Mouse (Mus musculus): Measurements from ENCODE around the gene Ccdc121. TPM values are rescaled to one million over a fixed set of nuclear protein-coding genes. Genes with fewer than 3 reads are reported as not detected.
"Not testable (repeated sequence)": the region's sequence is repeated elsewhere in the genome, so short reads cannot be mapped to it uniquely, and the experiment has no call there.

The Ccdc121 gene
- polyA plus RNA-seq, 1 experiment: 0.12 TPM

DNA sequence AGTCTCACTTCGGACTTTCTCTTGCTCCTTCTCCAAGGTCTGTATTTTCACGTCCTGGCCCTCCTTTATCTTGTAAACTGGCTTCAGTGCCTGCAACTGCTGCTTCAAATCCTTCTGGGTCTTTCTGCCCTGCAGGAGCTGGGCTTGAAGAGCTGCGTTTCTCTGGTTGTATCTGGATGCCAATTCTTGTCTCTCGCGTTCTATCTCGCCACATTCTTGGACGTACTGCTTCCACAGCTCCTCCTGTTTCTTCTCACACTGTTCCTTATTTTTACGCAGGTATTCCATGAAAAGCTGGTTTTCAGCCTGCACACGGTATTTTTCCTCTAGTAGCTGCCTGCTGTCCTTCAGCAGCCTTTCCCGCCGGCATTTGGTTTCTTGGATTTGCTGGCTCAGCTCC lies 396 bp downstream of the Ccdc121 start:
- DNase-seq (ENCODE audit: low read depth): not testable (repeated sequence)

DNA sequence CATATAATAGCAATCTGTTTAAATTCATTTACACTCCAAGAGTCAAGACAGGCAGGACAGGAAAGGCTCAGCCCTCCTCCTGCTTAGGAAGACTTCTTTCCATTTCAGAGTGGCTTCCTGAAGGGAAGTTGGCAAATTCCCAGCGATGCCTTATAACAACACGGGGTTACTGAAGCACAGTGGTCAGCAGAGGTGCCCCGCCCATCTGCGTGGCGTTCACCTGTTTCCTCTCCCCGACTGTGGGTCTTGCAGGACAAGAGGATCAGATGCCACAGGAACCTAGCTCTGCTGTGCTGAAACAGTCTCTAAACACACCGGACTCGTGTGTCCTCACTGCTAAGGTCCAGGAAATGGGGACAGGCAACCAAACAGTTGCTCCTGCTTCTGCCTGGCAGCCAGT lies 5.9 kb downstream of the Ccdc121 start:
- no peak for DNase-seq (ENCODE audit: low read depth)

DNA sequence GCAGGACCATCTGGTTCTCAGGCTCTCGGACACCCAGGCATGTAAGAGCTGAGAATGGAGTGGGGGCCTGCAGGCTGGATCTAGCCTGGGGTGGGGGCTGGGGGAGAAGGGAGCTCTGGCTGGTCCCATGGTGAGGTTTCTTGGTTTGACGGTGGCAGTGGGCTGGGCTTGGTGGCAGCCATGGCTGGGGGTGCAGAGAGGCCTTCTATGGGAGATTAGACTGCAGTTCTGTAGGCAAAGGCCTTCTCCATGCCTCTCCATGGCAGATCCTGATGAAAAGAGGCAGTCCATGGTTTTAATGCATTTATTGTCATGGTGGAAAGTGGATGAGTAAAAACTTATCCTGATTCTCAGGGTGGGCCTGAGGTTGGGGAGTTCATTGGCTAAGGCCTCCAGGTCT lies 7.8 kb downstream of the Ccdc121 start:
- DNase-seq (ENCODE audit: low read depth): no peak

DNA sequence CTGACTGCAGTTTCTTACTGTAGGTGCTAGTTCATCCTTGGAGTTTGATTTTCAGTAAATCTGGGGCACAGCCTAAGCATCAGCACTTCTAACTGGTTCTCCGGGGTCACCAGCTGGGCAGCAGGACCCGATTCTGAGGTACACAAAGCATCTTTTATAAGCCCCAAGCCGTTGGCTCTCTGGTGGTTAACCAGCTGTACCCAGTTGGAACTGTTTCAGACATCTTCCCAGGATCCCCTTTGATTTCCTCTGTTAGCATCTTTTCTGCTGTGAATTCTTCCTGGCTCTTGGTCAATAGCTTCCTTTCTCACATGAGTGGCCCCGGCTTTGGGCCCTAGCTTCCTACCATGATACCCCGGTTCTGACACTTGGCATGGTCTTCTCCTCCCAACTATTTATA lies 26.6 kb downstream of the Ccdc121 start:
- no peak for DNase-seq (ENCODE audit: low read depth)

DNA sequence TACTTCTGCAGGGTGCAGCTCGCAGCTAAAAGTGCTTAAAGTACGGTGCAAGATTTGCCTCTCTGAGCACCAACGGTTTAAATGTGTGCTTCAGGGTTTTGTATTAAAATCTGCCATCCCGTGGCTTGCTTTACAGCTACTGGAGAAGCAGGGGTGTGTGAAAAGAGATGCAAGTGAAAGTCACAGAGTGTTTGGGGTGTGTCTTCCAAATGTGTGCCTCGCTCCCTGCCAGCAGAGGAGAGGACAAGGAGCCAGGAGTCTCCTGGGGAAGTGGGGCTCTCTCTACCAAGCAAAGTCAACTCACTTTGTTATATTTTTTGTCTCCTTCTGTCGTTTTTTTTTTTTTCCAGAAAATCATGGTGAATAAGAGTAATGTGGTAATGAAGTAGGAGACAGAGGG lies 34.7 kb downstream of the Ccdc121 start:
- DNase-seq (ENCODE audit: low read depth): no peak

DNA sequence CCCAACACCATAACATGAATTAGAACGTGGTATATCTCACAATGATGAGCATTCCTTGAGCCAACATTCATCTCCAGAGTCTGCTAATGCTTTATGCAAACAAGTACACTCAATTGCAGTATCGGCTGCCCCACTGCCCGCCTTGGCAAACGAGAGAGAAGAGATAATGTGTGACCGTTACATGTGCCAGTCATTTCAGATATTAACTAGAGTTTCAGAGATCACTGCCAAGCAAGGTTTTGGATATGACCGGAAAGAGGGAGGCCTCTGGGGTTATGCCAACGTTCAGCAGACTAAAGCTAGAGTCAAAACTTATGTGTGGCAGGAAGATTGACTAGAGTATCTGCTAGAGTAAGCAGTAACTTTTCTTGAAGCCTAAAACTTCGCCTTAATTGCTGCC lies 35.1 kb downstream of the Ccdc121 start:
- no peak for DNase-seq (ENCODE audit: low read depth)

DNA sequence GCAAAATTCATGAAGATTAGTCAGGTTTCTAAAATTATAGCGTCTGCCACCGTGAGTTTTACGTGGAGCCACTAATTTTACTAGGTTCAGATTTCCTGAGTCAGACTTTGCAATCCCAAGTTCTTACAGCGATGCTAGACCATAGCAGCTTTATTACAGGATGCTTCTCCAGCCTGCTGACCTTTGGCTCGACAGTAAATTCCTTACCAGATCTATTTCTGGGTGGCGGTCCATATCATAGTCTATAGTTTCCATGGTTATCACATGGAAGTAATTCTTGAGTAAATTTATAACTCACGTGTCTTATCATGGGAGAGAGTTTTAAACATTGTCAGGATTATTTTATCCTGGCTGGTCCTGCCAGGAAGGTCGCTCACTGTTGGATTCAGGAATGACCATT lies 41.8 kb downstream of the Ccdc121 start:
- DNase-seq (ENCODE audit: low read depth): no peak

DNA sequence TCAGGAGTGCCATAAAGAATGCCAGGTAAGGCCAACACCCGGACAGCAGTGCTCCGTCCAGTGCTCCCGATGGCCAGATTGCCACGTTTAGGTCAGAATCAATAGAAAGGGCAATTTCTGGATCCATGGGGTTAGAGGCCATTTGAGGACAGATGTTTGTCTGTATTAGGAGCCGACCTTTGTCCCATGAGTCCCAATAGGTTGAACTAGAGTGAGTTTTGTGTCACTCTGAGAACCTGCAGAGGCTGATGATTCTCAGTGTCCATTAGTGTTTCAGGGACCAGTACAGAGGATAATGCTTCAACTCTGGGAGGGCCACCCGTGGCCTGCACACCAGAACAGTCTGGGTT lies 44.0 kb downstream of the Ccdc121 start:
- no peak for DNase-seq (ENCODE audit: low read depth)

DNA sequence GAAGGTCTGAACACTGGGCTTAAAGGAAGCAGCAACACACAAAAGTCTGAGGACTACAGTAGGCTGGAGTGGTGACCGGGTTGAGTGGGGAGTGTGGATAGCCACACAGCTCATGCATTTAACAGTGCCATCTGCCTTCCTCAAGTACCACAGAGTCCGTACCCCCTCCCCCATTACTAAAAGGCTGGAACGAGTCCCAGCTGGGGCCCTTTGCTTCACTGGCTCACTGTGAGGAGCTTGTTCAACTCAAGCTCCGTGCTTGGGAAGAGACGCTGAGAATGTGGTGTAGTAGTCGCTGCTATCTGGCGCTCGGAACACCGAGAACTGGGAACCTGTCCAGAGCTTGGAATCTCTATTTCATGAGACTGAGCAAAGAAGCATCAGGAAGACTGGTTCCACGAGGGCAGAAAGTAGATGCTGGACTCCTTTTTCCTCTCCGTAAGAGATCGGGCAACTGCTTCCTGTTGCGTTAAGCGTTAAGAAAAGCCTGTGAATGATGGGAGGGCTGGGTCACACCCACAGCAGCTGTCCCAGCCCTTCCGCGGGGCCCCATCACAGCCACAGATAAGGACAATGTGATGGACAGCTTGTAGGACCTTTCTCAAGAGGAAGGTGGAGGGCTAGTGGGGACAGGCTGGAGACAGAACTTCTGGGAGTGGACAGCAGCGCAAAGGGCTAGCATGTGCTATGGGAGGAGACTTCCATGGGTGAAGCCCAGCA lies 44.5 kb downstream of the Ccdc121 start:
- no peak for DNase-seq (ENCODE audit: low read depth)

DNA sequence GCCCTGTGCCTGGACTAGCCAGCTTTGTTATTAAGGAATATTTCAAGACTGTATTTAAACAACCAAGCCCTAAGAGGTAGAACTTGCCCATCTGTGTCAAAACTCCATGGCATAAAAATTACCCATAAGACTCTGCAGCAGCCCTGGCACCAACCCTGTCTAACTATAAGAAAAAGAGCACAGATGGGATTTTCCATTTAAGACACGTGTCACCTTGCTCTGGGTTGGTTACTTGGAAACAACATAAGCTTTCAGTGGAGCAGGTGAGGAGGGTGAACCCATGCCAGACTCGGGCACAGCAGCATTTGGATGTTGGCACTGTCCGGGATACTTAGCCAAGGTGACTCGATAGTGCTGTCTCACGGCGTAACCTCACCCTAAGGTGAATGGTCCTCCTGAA lies 45.2 kb downstream of the Ccdc121 start:
- DNase-seq (ENCODE audit: low read depth): no peak

DNA sequence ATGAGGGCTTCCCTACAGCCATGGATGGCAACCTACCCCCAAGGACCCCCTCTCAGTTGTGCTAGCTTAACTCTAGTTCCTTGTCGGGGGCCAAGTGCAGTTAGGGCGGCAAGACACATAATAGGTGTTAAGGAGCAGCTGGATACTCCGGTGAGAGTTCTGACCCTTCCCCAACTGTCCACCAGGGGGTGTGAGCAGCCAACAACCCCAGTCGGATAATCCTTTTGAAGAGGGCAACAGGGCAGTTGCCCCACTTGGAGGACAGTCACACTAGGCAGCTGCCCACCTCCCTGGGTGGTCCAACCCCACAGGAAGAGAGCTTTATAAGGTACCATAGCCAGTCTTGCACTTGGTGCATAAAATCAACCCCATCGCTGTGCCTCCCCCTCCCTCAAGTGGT lies 46.2 kb downstream of the Ccdc121 start:
- DNase-seq (ENCODE audit: low read depth): no peak

DNA sequence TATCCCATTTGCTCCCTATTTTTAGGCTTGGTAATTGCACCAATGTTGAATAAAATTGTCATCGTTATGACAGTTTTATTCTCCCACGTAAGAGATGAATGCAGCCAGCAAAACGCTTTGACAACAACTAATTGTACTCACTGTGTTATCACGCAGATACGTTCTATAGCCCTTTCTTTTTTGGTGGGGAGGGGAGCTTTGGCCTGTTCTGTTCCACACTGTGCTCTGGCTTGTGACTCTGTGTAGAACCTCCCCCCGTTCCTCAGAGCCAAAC lies 48.4 kb downstream of the Ccdc121 start:
- DNase-seq (ENCODE audit: low read depth): no peak

DNA sequence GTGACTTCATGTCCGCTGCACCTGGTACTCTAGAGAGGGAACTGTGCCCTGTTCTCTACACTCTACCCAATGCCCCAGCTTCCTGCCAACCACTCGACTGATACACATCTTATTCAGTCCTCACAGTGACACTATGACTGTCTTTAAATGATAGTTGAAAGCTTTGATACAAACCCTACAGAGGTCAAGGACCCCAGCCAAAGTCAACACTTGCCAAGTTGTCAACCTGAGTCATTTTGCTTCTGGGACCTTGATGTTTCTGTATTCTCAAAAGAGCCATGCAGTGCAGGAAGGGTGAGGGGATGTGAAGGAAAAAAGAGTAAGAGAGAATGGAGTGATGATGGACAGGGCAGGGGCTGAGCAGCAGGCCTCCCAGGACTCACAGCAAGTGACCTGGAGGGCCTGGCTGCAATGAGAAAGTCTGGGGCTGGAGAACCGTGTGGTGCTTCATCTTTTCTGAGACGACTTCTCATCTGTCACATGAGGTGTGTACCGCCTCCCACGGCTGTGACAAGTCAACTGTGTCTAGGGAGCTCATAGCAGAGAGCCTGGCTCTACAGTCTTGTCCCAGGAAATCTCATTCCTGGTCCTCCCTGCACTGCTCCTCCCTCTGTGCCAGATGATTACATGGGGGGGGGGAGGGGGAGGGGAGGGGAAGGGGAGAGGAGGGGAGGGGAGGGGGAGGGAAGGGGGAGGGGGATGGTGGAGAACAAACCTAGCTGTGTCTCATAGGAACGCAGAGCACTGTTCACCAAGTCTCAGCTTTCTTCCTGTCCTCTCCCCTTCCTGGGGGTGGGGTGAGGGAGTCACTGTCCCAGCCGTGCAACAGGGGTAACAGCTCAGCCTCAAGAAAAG lies 49.0 kb downstream of the Ccdc121 start:
- DNase-seq (ENCODE audit: low read depth): no peak

DNA sequence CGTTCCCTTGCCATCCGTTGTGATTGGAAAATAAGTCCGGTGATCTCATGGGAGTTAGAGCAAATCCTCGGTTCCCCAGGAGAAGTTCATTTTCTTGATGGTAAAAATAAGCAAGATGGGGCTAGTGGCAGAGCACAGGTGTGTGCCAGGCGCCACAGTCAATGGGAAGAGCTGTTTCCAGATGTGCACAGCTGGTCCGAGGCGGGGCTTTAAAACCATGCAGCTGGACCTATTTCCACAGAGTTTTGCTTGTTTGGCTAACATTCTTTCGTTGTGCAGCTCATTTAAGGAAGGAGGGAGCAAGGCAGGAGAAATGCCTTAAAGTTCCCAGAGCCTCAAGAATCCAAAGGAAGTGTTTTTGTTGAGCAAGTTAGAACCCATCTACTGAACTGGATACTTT lies 49.8 kb downstream of the Ccdc121 start:
- no peak for DNase-seq (ENCODE audit: low read depth)

DNA sequence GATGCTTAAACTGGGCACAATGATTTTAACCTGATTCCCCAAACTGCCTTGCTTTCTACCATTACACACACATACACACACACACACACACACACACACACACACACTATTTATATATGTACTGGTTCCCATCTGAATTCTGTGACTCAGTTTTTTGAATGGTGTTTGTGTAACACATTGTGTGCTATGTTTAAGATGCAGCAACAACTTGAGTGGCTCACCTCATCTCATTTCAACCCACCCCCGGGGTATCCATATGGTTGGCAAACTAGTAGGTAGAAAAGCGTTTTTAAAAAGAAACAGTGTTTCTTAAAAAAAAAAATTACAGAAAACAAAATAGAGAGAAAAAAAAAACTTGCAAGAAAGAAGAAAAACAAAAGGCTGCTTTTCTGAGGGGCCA lies 51.0 kb downstream of the Ccdc121 start:
- DNase-seq (ENCODE audit: low read depth): no peak

Other genes starting within 250 kb of the Ccdc121 start
- 0.09 TPM in 1 of 2 replicates, not detected in the other for gene Cnih3, start 158.8 kb downstream of the Ccdc121 start, polyA plus RNA-seq (2012; rRNA removed)
- 2.0 and 4.7 TPM in 2 replicates for gene Dnah14, start 65.1 kb upstream of the Ccdc121 start, polyA plus RNA-seq (2012; rRNA removed)